Mouse (Mus musculus) liver, adult 2 months (tissue): ENCODE measurements around the gene Tbx1.

Source experiments
- CTCF ChIP-seq: fragments of 200-500 bp; IDR thresholded peaks from 2 replicates; pipeline ENCODE4 v1.5.1; 2011; ENCODE audit warnings: low read depth, low read length, control low read depth
- POLR2A ChIP-seq: fragments of 200-500 bp; IDR thresholded peaks from 2 replicates; pipeline ENCODE4 v1.6.1; 2011; ENCODE audit warnings: low read length, control low read depth; ENCODE audit not compliant: insufficient read depth; ENCODE audit errors: extremely low read depth

GRCm38 (mm10) chr16:18604267-18604701 is 13.8 kb upstream of the Tbx1 start:
- TF ChIP-seq CTCF = no peak
- no peak for TF ChIP-seq POLR2A
